Mouse (Mus musculus) embryo, embryonic 11.5 days (tissue): ENCODE results near the gene Rasgrp2.

Experiments
- DNase-seq: peaks from one replicate; pipeline ENCODE4 v3.0.0-alpha.2; 2012; ENCODE audit warnings: low read depth, low spot score

Gene Rasgrp2

GRCm38 (mm10) chr19:6399285-6400095, at the start of gene Rasgrp2:
Gene Rasgrp2, plus strand, starts transcription at chr19:6399340.
- DNase-seq = no peak

- DNase-seq = no peak
These were observed 47.6 kb upstream of the Rasgrp2 start for GRCm38 (mm10) chr19:6351431-6352106.

- no peak for DNase-seq
These were observed 47.0 kb upstream of the Rasgrp2 start for GRCm38 (mm10) chr19:6352107-6352505.

- DNase-seq = no peak
These were observed 45.1 kb upstream of the Rasgrp2 start for GRCm38 (mm10) chr19:6354030-6354429.

GRCm38 (mm10) chr19:6361291-6361690, 37.8 kb upstream of the Rasgrp2 start:
- no peak for DNase-seq

- DNase-seq = no peak
These were observed 36.1 kb upstream of the Rasgrp2 start for GRCm38 (mm10) chr19:6363091-6363410.

- DNase-seq = peak; percentile 98
These were observed 35.5 kb upstream of the Rasgrp2 start, which contains the start of gene Sf1 for GRCm38 (mm10) chr19:6363411-6364240. Gene Sf1, plus strand, starts transcription at chr19:6363690.

- peak; percentile 78 for DNase-seq
These were observed 34.8 kb upstream of the Rasgrp2 start for GRCm38 (mm10) chr19:6364317-6364725.

GRCm38 (mm10) chr19:6364842-6365241, 34.3 kb upstream of the Rasgrp2 start:
- DNase-seq = no peak

GRCm38 (mm10) chr19:6370175-6370574, 29.0 kb upstream of the Rasgrp2 start:
- DNase-seq = no peak

- DNase-seq = no peak
These were observed 26.7 kb upstream of the Rasgrp2 start for GRCm38 (mm10) chr19:6372433-6372832.

- DNase-seq = peak; percentile 48
These were observed 25.4 kb upstream of the Rasgrp2 start for GRCm38 (mm10) chr19:6373539-6374400.

- DNase-seq = no peak
These were observed 24.6 kb upstream of the Rasgrp2 start for GRCm38 (mm10) chr19:6374571-6374970.

- DNase-seq = no peak
These were observed 23.5 kb upstream of the Rasgrp2 start for GRCm38 (mm10) chr19:6375423-6376254.

- DNase-seq = no peak
These were observed 22.9 kb upstream of the Rasgrp2 start for GRCm38 (mm10) chr19:6376255-6376564.

- no peak for DNase-seq
These were observed 22.5 kb upstream of the Rasgrp2 start for GRCm38 (mm10) chr19:6376643-6377042.

- DNase-seq = no peak
These were observed 21.7 kb upstream of the Rasgrp2 start for GRCm38 (mm10) chr19:6377327-6378040.

GRCm38 (mm10) chr19:6380411-6381166, 18.6 kb upstream of the Rasgrp2 start:
- DNase-seq = no peak

- DNase-seq = no peak
These were observed 17.9 kb upstream of the Rasgrp2 start for GRCm38 (mm10) chr19:6381238-6381637.
